Mouse (Mus musculus): ENCODE results near the gene Smox.

GRCm38 (mm10) chr2:131491196-131491595, at the start of gene Smox:
- TF ChIP-seq POLR2A (IDR thresholded peaks at IDR 0.05; ENCODE audit: extremely low read depth, insufficient read depth, low read length) (no peak), CTCF (IDR thresholded peaks at IDR 0.05; ENCODE audit: low read depth, low read length) (no peak)

All from liver, adult 2 months (tissue).